Mouse (Mus musculus) liver, embryonic 15.5 days (tissue): Measurements from ENCODE around the gene Ntn5. TPM values are rescaled to one million over a fixed set of nuclear protein-coding genes. Genes with fewer than 3 reads are reported as not detected.
A peak's percentile ranks its signal among the peaks of the same experiment; 100 is the strongest.

Experiments
- ATAC-seq: fragments of 200-750 bp; cut with Nextera tagmentation; 2 replicates; pipeline ENCODE4 v1.8.0; 2017; ENCODE audit warnings: moderate number of reproducible peaks, mild to moderate bottlenecking, moderate library complexity; ENCODE audit not compliant: insufficient read depth
- H3K27ac ChIP-seq: fragments of 300-500 bp; sonication (generic); replicated peaks from 2 replicates; pipeline ENCODE4 v1.5.1; 2015; ENCODE audit warnings: mild to moderate bottlenecking, inconsistent platforms
- H3K27me3 ChIP-seq: fragments of 300-500 bp; sonication (generic); 2 replicates; pipeline ENCODE4 v1.6.1; 2015; ENCODE audit warnings: mild to moderate bottlenecking, inconsistent platforms
- H3K36me3 ChIP-seq: fragments of 300-500 bp; sonication (generic); replicated peaks from 2 replicates; pipeline ENCODE4 v1.6.1; 2015; ENCODE audit warnings: moderate library complexity, mild to moderate bottlenecking, inconsistent platforms
- H3K4me1 ChIP-seq: fragments of 300-500 bp; sonication (generic); replicated peaks from 2 replicates; pipeline ENCODE4 v1.6.1; 2015; ENCODE audit warnings: inconsistent platforms
- H3K4me2 ChIP-seq: fragments of 300-500 bp; sonication (generic); 2 replicates; pipeline ENCODE4 v1.6.1; 2015; ENCODE audit warnings: moderate library complexity, mild to moderate bottlenecking, inconsistent platforms
- H3K4me3 ChIP-seq: fragments of 300-500 bp; sonication (generic); replicated peaks from 2 replicates; pipeline ENCODE4 v1.5.1; 2015; ENCODE audit warnings: mild to moderate bottlenecking, inconsistent platforms
- H3K9ac ChIP-seq: fragments of 300-500 bp; sonication (generic); 2 replicates; pipeline ENCODE4 v1.6.1; 2015; ENCODE audit warnings: moderate library complexity, mild to moderate bottlenecking, inconsistent platforms
- H3K9me3 ChIP-seq: fragments of 300-500 bp; sonication (generic); replicated peaks from 2 replicates; pipeline ENCODE4 v1.6.1; 2016; ENCODE audit warnings: inconsistent platforms
- WGBS: fragments of 180-500 bp; shearing (Covaris S2); methylation state at CpG from one replicate; pipeline ENCODE4 v1.1.7; 2015; ENCODE audit warnings: mixed read lengths; ENCODE audit not compliant: insufficient replicate concordance; 5-methylcytosine and 5-hydroxymethylcytosine counted together
- polyA plus RNA-seq: library from polyadenylated mRNA; unstranded; fragments of >200 nt; fragmentation: Nextera tagmentation; extraction: Ambion mirVana; gene quantifications from 2 replicates; pipeline ENCODE4 v1.2.1, GENCODE M21; 2015

The Ntn5 gene
- polyA plus RNA-seq, 1 experiment from 2014 or later, result not detected

GRCm38 (mm10) chr7:45721234-45721571 is 37.4 kb downstream of the Ntn5 start:
- H3K36me3 ChIP-seq, result peaks cover 71% of the 10 kb centered on the region
- no peak overlapping the region for H3K4me2 ChIP-seq
- peaks cover 37% of the 10 kb centered on the region for H3K4me1 ChIP-seq
- H3K4me3 ChIP-seq, result no peak overlapping the region
- no peak overlapping the region for H3K27ac ChIP-seq
- no peak overlapping the region for H3K9ac ChIP-seq
- H3K9me3 ChIP-seq, result no peaks in the 10 kb centered on the region
- no peak for ATAC-seq
- WGBS, result 75% methylated on average over 7 of the region's 7 CpGs
- H3K27me3 ChIP-seq, result no peaks in the 10 kb centered on the region

- ATAC-seq, result no peak
- Histone ChIP-seq H3K27me3 (no peaks in the 10 kb centered on the region), H3K9me3 (no peaks in the 10 kb centered on the region), H3K4me3 (no peak overlapping the region), H3K9ac (no peak overlapping the region), H3K36me3 (peaks cover 71% of the 10 kb centered on the region), H3K4me1 (peaks cover 31% of the 10 kb centered on the region), H3K27ac (no peak overlapping the region), H3K4me2 (no peak overlapping the region)
- WGBS, result 66% methylated on average over 13 of the region's 13 CpGs
Observed at GRCm38 (mm10) chr7:45721642-45722347, 38.0 kb downstream of the Ntn5 start.

- Histone ChIP-seq H3K9ac (no peak overlapping the region), H3K27me3 (no peaks in the 10 kb centered on the region), H3K4me2 (no peak overlapping the region), H3K4me1 (peaks cover 28% of the 10 kb centered on the region), H3K9me3 (no peaks in the 10 kb centered on the region), H3K36me3 (peaks cover 71% of the 10 kb centered on the region), H3K27ac (no peak overlapping the region), H3K4me3 (no peak overlapping the region)
- ATAC-seq, result no peak
- WGBS, result 77% methylated on average over 13 of the region's 13 CpGs
Observed at GRCm38 (mm10) chr7:45722348-45722713, 38.5 kb downstream of the Ntn5 start.

GRCm38 (mm10) chr7:45723301-45723700 is 39.5 kb downstream of the Ntn5 start:
- Histone ChIP-seq H3K27ac (no peak overlapping the region), H3K36me3 (peaks cover 71% of the 10 kb centered on the region), H3K9me3 (no peaks in the 10 kb centered on the region), H3K9ac (no peak overlapping the region), H3K4me1 (peaks cover 31% of the 10 kb centered on the region), H3K27me3 (no peaks in the 10 kb centered on the region), H3K4me3 (no peak overlapping the region), H3K4me2 (no peak overlapping the region)
- WGBS, result 77% methylated on average over 4 of the region's 4 CpGs
- ATAC-seq, result no peak

- 83% methylated on average over 14 of the region's 14 CpGs for WGBS
- no peaks in the 10 kb centered on the region for H3K27me3 ChIP-seq
Observed at GRCm38 (mm10) chr7:45723781-45724180, 40.0 kb downstream of the Ntn5 start.

GRCm38 (mm10) chr7:45725151-45725550 is 41.3 kb downstream of the Ntn5 start:
- peaks cover 59% of the 10 kb centered on the region for H3K36me3 ChIP-seq
- WGBS, result 80% methylated on average over 9 of the region's 9 CpGs
- H3K4me2 ChIP-seq, result no peak overlapping the region
- H3K9me3 ChIP-seq, result no peaks in the 10 kb centered on the region
- ATAC-seq, result no peak
- H3K9ac ChIP-seq, result no peak overlapping the region
- peaks cover 15% of the 10 kb centered on the region for H3K4me1 ChIP-seq
- H3K27me3 ChIP-seq, result no peaks in the 10 kb centered on the region
- H3K27ac ChIP-seq, result no peak overlapping the region
- H3K4me3 ChIP-seq, result no peak overlapping the region

More at GRCm38 (mm10) chr7:45723781-45724180, 40.0 kb downstream of the Ntn5 start:
- Histone ChIP-seq H3K4me3 (no peak overlapping the region), H3K4me1 (peaks cover 28% of the 10 kb centered on the region), H3K4me2 (no peak overlapping the region), H3K9ac (no peak overlapping the region), H3K36me3 (peaks cover 71% of the 10 kb centered on the region), H3K9me3 (no peaks in the 10 kb centered on the region), H3K27ac (no peak overlapping the region)
- ATAC-seq, result no peak

- Histone ChIP-seq H3K9me3 (no peaks in the 10 kb centered on the region), H3K4me2 (no peak within 1 kb of the TSS), H3K27ac (no peak within 1 kb of the TSS), H3K4me1 (peaks cover 12% of the 10 kb centered on the region), H3K9ac (no peak within 1 kb of the TSS), H3K36me3 (peaks cover 53% of the 10 kb centered on the region), H3K27me3 (no peaks in the 10 kb centered on the region), H3K4me3 (no peak within 1 kb of the TSS)
- no peak for ATAC-seq
- 81% methylated on average over 11 of the region's 11 CpGs for WGBS
Observed at GRCm38 (mm10) chr7:45725713-45726112, 41.9 kb downstream of the Ntn5 start, which contains the start of gene Spaca4. Gene Spaca4 (minus strand): TSS chr7:45725813.

- Histone ChIP-seq H3K4me1 (peaks cover 13% of the 10 kb centered on the region), H3K27me3 (no peaks in the 10 kb centered on the region), H3K27ac (no peak overlapping the region), H3K9me3 (no peaks in the 10 kb centered on the region), H3K9ac (no peak overlapping the region), H3K36me3 (peaks cover 46% of the 10 kb centered on the region), H3K4me3 (no peak overlapping the region), H3K4me2 (no peak overlapping the region)
- no peak for ATAC-seq
- WGBS, result 85% methylated on average over 10 of the region's 10 CpGs
Observed at GRCm38 (mm10) chr7:45726419-45726818, 42.6 kb downstream of the Ntn5 start.

GRCm38 (mm10) chr7:45727625-45728024 is 43.8 kb downstream of the Ntn5 start:
- no peak for ATAC-seq
- Histone ChIP-seq H3K4me1 (peaks cover 13% of the 10 kb centered on the region), H3K4me3 (no peak overlapping the region), H3K36me3 (peaks cover 34% of the 10 kb centered on the region), H3K9ac (no peak overlapping the region), H3K9me3 (no peaks in the 10 kb centered on the region), H3K27ac (no peak overlapping the region), H3K4me2 (no peak overlapping the region), H3K27me3 (no peaks in the 10 kb centered on the region)
- 63% methylated on average over 3 of the region's 3 CpGs for WGBS

- ATAC-seq, result 0 out of 2 replicates have a peak, but pooled peaks have one; percentile 19
- H3K36me3 ChIP-seq, result peaks cover 2% of the 10 kb centered on the region; the same call in 1 of the 2 replicates
- no peak overlapping the region for H3K4me3 ChIP-seq
- peaks cover 13% of the 10 kb centered on the region for H3K4me1 ChIP-seq
- WGBS, result 29% methylated on average over 16 of the region's 16 CpGs
- H3K9ac ChIP-seq, result no peak overlapping the region
- H3K27me3 ChIP-seq, result no peaks in the 10 kb centered on the region
- H3K9me3 ChIP-seq, result no peaks in the 10 kb centered on the region
- H3K27ac ChIP-seq, result no peak overlapping the region
- H3K4me2 ChIP-seq, result no peak overlapping the region
Observed at GRCm38 (mm10) chr7:45730727-45731431, 47.1 kb downstream of the Ntn5 start.

- Histone ChIP-seq H3K4me2 (no peak overlapping the region), H3K4me1 (peaks cover 7% of the 10 kb centered on the region), H3K36me3 (no peaks in the 10 kb centered on the region), H3K4me3 (no peak overlapping the region), H3K9ac (no peak overlapping the region), H3K27me3 (no peaks in the 10 kb centered on the region), H3K9me3 (no peaks in the 10 kb centered on the region), H3K27ac (no peak overlapping the region)
- ATAC-seq, result no peak
- 56% methylated on average over 5 of the region's 5 CpGs for WGBS
Observed at GRCm38 (mm10) chr7:45733477-45733876, 49.7 kb downstream of the Ntn5 start.
